Mouse (Mus musculus): ENCODE measurements at regions not wholly inside any gene's neighbourhood (a gene's known extent, or its start where the extent isn't known, plus 50 kb on each side); places are given as distances from the start of the nearest gene placed in this dataset.

GRCm38 (mm10) chr14:16132672-16133071 is 116.4 kb upstream of the Ngly1 start:
- TF ChIP-seq POU5F1 (IDR thresholded peaks at IDR 0.05; ENCODE audit: borderline replicate concordance, low read length) (no peak), CTCF (conservative IDR thresholded peaks at IDR 0.05; ENCODE audit: low read length) (no peak), NANOG (IDR thresholded peaks at IDR 0.05; ENCODE audit: borderline replicate concordance, low read length) (no peak)
